Mouse (Mus musculus) megakaryocyte, adult 5-6 weeks (primary cell): Measurements from ENCODE around the gene Stk19. TPM values are rescaled to one million over a fixed set of nuclear protein-coding genes. Genes with fewer than 3 reads are reported as not detected.
"Not testable (repeated sequence)": the region's sequence is repeated elsewhere in the genome, so short reads cannot be mapped to it uniquely, and the experiment has no call there.

Experiments
- ATAC-seq: 2 replicates; pipeline ENCODE4 v1.8.0; 2016; ENCODE audit warnings: mild to moderate bottlenecking, inconsistent platforms; ENCODE audit not compliant: poor library complexity, severe bottlenecking
- total RNA-seq, 2 experiments: library from RNA; stranded (forward) in 1 of 2; stranded (reverse) in 1 of 2; fragments of 153-499, 151-499 nt in 1 of 2; fragments of 221-1000, 200-1000 nt in 1 of 2; gene quantifications; 2 replicates each; pipeline versions ENCODE4 v1.2.3 to v1.2.4; 2015 to 2017

The Stk19 gene
- total RNA-seq, 2 experiments from 2014 or later = 17.5 to 24.7 TPM

GRCm38 (mm10) chr17:34844884-34845283, 8.1 kb upstream of the Stk19 start:
- ATAC-seq = no peak

- ATAC-seq = no peak
Observed at GRCm38 (mm10) chr17:34840736-34841307, 4.1 kb upstream of the Stk19 start.

- ATAC-seq = no peak
Observed at GRCm38 (mm10) chr17:34838785-34839184, 2.0 kb upstream of the Stk19 start.

GRCm38 (mm10) chr17:34837464-34838324, 949 bp upstream of the Stk19 start:
- ATAC-seq = peak; percentile 10

- peak; percentile 71 for ATAC-seq
Observed at GRCm38 (mm10) chr17:34836155-34836855, 440 bp downstream of the Stk19 start.

GRCm38 (mm10) chr17:34830776-34831175, 6.0 kb downstream of the Stk19 start:
- ATAC-seq = not testable (repeated sequence)

- ATAC-seq = no peak
Observed at GRCm38 (mm10) chr17:34814818-34815370, 21.9 kb downstream of the Stk19 start.

- ATAC-seq = peak; percentile 38; the same call in 1 of the 2 replicates
Observed at GRCm38 (mm10) chr17:34813747-34814146, 23.0 kb downstream of the Stk19 start.

- ATAC-seq = no peak
Observed at GRCm38 (mm10) chr17:34811275-34811674, 25.5 kb downstream of the Stk19 start.

GRCm38 (mm10) chr17:34810811-34811210, 25.9 kb downstream of the Stk19 start:
- ATAC-seq = not testable (repeated sequence)

GRCm38 (mm10) chr17:34810411-34810810, 26.3 kb downstream of the Stk19 start:
- not testable (repeated sequence) for ATAC-seq

GRCm38 (mm10) chr17:34808599-34809205, 28.0 kb downstream of the Stk19 start:
- ATAC-seq = no peak; the same call in 1 of the 2 replicates

- no peak for ATAC-seq
Observed at GRCm38 (mm10) chr17:34807176-34807575, 29.6 kb downstream of the Stk19 start.

- ATAC-seq = no peak
Observed at GRCm38 (mm10) chr17:34804871-34805562, 31.7 kb downstream of the Stk19 start.

GRCm38 (mm10) chr17:34804301-34804700, 32.4 kb downstream of the Stk19 start, which contains the start of gene Cyp21a1:
Gene Cyp21a1, minus strand, starts transcription at chr17:34804561.
- ATAC-seq = not testable (repeated sequence)

- not testable (repeated sequence) for ATAC-seq
Observed at GRCm38 (mm10) chr17:34803367-34803766, 33.4 kb downstream of the Stk19 start.

GRCm38 (mm10) chr17:34802756-34803155, 34.0 kb downstream of the Stk19 start:
- ATAC-seq = not testable (repeated sequence)

GRCm38 (mm10) chr17:34800781-34801305, 35.9 kb downstream of the Stk19 start:
- not testable (repeated sequence) for ATAC-seq

- ATAC-seq = no peak
Observed at GRCm38 (mm10) chr17:34799531-34799925, 37.2 kb downstream of the Stk19 start.
